Mouse (Mus musculus): ENCODE data around the gene Agbl3.
A peak's percentile ranks its signal among the peaks of the same experiment; 100 is the strongest.

DNA sequence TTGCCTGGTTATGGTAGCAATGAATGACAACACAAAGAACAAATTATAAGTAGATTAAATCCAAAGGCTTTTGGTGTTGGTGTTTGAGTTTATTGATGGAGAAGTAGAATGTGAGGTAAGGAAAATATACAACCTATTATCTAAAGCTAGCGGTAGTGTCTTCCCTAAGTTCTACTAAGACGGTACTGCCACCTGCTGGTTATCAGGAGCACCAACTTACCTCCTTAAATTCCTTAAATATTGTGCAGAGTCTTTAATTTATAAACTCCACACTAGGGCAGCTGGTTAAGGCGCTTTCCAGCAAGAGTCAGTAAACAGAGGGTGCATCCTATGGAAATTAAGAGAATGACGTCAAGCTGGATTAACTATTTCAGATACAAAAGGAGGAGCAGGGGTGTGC is 20.2 kb upstream of the Agbl3 start:
- TF ChIP-seq CTCF (IDR thresholded peaks at IDR 0.05): peak; percentile 75
- no peak for TF ChIP-seq EP300 (IDR thresholded peaks at IDR 0.05)
